Mouse (Mus musculus): ENCODE results near the gene Tmprss3. TPM values are rescaled to one million over a fixed set of nuclear protein-coding genes. Genes with fewer than 3 reads are reported as not detected.

The Tmprss3 gene
- total and polyA plus RNA-seq, 2 experiments from 2014 or later: 0.10 to 0.16 TPM

GRCm38 (mm10) chr17:31191825-31192224 lies 7.0 kb downstream of the Tmprss3 start:
- Histone ChIP-seq H3K36me3 (ENCODE audit: insufficient read depth, low read length) (no peaks in the 10 kb centered on the region), H3K4me2 (ENCODE audit: low read depth, low read length, poor library complexity, severe bottlenecking) (no peak overlapping the region), H3K9ac (replicated peaks; ENCODE audit: low read length, poor library complexity, severe bottlenecking) (no peak overlapping the region), H3K9me3 (ENCODE audit: low read length) (no peaks in the 10 kb centered on the region), H3K4me3 (ENCODE audit: low read depth, low read length) (no peak overlapping the region), H3K27me3 (ENCODE audit: insufficient read depth, low read length) (no peaks in the 10 kb centered on the region), H3K4me1 (ENCODE audit: insufficient read depth, low read length) (0 out of 2 replicates have a peak, but pooled peaks cover 4% of the 10 kb centered on the region), H3K27ac (ENCODE audit: low read depth, low read length) (no peak overlapping the region)
- ATAC-seq (ENCODE audit: low FRiP score) (no peak), DNase-seq (ENCODE audit: low spot score) (no peak)
- no peak for TF ChIP-seq CTCF (IDR thresholded peaks at IDR 0.05)
- 74% methylated on average over 8 of the region's 8 CpGs for WGBS

DNA sequence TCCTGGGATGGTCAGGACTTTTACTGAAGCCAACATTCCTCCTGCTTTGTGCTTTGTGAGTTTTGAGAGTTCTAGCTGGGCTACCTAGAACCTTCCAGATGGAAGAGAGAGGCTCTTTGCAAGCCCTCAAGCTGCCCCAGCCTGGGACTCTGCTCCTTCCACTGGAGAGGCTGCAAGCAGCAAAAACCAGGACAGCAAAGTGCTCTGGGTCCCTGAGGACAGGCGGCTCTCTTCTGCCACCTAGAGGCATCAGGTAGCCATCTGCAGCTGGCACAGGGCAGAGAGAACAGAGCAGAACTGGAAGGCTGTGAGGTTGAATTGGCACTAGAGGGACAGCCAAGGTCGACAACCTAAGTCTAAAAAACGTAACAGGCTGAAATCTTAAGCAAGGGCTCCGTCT lies 11.4 kb downstream of the Tmprss3 start:
- 22% methylated on average over 4 of the region's 4 CpGs for WGBS
- no peak overlapping the region for H3K9ac ChIP-seq (replicated peaks; ENCODE audit: low read length, poor library complexity, severe bottlenecking)
- H3K36me3 ChIP-seq (ENCODE audit: insufficient read depth, low read length): no peaks in the 10 kb centered on the region
- no peak overlapping the region for H3K4me2 ChIP-seq (ENCODE audit: low read depth, low read length, poor library complexity, severe bottlenecking)
- no peak overlapping the region for H3K4me3 ChIP-seq (ENCODE audit: low read depth, low read length)
- peak; percentile 89 for TF ChIP-seq CTCF (IDR thresholded peaks at IDR 0.05)
- DNase-seq (ENCODE audit: low spot score) (peak; percentile 85), ATAC-seq (ENCODE audit: low FRiP score) (no peak)
- no peaks in the 10 kb centered on the region for H3K4me1 ChIP-seq (ENCODE audit: insufficient read depth, low read length)
- H3K9me3 ChIP-seq (ENCODE audit: low read length): no peaks in the 10 kb centered on the region
- H3K27me3 ChIP-seq (ENCODE audit: insufficient read depth, low read length): no peaks in the 10 kb centered on the region
- no peak overlapping the region for H3K27ac ChIP-seq (ENCODE audit: low read depth, low read length)

DNA sequence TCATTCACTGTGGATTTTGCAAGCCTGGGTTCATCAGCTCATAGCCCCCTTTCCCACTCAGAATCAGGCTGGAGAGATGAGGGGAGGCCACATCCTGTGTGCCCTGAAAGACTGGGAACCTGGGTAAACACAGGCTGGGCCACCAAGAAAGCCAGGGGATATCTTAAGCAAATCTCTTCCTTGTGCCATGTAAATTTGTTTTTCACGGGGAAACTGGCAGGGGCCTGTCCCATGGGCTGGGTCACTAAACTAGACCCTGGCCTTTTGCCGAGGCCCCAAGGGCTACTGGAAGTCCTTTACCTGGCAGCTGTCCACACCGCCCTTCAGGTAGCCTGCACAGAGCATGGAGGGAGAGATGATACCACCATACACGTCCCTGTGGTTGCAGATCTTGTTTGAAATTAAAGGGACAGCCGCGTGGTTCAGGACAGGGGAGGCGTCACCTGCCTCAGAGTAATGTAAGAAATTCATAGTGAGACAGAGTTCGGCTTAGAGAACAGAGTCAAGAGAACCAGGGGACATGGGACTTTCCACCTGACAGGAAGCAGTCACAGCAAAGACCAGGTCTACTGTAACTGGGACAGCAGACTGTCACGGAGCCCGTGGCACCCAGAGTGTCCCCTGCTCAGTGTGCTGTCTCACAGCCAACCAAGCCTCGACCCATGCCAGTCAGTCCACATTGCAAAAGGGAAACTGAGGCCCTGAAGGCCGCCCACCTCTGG lies 14.3 kb downstream of the Tmprss3 start:
- H3K4me2 ChIP-seq (ENCODE audit: low read depth, low read length, poor library complexity, severe bottlenecking): no peak overlapping the region
- no peaks in the 10 kb centered on the region for H3K4me1 ChIP-seq (ENCODE audit: insufficient read depth, low read length)
- TF ChIP-seq CTCF (IDR thresholded peaks at IDR 0.05): no peak
- H3K9ac ChIP-seq (replicated peaks; ENCODE audit: low read length, poor library complexity, severe bottlenecking): no peak overlapping the region
- H3K9me3 ChIP-seq (ENCODE audit: low read length): no peaks in the 10 kb centered on the region
- no peaks in the 10 kb centered on the region for H3K36me3 ChIP-seq (ENCODE audit: insufficient read depth, low read length)
- H3K27me3 ChIP-seq (ENCODE audit: insufficient read depth, low read length): no peaks in the 10 kb centered on the region
- WGBS: 84% methylated on average over 12 of the region's 12 CpGs
- no peak overlapping the region for H3K27ac ChIP-seq (ENCODE audit: low read depth, low read length)
- ATAC-seq (ENCODE audit: low FRiP score) (no peak), DNase-seq (ENCODE audit: low spot score) (no peak)
- H3K4me3 ChIP-seq (ENCODE audit: low read depth, low read length): no peak overlapping the region

DNA sequence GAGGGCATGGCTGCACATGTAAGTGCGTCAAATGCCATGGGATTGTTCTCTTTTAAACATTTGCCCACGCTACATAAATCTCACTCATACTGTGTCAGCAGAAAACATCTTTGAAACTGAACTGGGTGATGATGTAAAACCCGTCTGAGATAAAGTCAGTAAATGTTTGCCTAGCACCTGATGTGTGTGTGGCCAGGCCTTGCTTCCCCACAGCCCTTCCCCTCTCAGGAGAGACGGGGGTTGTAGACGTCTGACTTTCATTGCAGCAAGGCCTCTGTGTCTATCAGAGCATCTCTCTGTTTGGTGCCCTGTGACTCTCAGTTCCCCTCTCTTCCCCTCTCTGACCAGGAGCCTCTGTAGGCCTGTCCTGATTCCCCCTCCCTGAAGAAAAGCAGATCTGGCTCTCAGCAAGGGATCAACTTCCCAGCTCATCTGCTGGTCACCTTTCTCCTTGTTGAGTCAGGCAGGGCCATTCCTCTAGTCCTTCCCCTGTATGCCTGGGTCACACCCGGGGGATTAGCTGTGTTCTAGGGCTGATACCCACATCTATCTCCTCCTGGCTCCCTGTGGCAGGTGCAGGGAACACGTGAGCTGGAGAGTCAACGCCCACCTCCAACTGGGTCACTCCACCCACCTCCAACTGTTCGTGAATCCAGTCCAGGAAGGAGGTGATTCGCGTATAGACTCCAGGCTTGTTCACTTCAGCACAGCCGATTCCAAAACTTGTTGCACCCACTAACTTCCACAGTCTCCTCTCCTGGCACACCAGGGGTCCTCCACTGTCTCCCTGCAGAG lies 15.4 kb downstream of the Tmprss3 start:
- 71% methylated on average over 12 of the region's 12 CpGs for WGBS
- Histone ChIP-seq H3K36me3 (ENCODE audit: insufficient read depth, low read length) (no peaks in the 10 kb centered on the region), H3K4me2 (ENCODE audit: low read depth, low read length, poor library complexity, severe bottlenecking) (no peak overlapping the region), H3K27ac (ENCODE audit: low read depth, low read length) (no peak overlapping the region), H3K27me3 (ENCODE audit: insufficient read depth, low read length) (no peaks in the 10 kb centered on the region), H3K4me1 (ENCODE audit: insufficient read depth, low read length) (no peaks in the 10 kb centered on the region), H3K9me3 (ENCODE audit: low read length) (no peaks in the 10 kb centered on the region), H3K9ac (replicated peaks; ENCODE audit: low read length, poor library complexity, severe bottlenecking) (no peak overlapping the region), H3K4me3 (ENCODE audit: low read depth, low read length) (no peak overlapping the region)
- no peak for TF ChIP-seq CTCF (IDR thresholded peaks at IDR 0.05)
- DNase-seq (ENCODE audit: low spot score) (no peak), ATAC-seq (ENCODE audit: low FRiP score) (no peak)

DNA sequence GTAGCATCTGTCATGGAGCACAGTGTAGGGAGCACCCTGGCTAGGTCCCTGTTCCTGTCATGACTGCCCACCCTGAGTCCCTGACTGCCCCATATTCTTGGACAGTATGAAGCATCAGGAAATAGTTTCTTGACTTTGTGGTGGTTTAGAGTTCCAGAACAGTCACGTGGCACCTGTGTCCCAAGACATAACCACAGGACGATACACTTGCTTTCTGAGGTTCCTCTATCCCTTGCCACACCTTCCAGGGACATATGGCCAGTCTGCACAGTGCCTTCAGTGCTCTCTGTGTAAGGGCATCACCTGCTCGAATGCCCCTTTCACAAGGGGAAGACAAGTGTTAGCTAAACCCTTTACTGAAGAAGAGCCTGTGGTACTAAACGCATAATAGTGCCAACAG lies 17.3 kb downstream of the Tmprss3 start:
- Histone ChIP-seq H3K36me3 (ENCODE audit: insufficient read depth, low read length) (no peaks in the 10 kb centered on the region), H3K27ac (ENCODE audit: low read depth, low read length) (no peak overlapping the region), H3K27me3 (ENCODE audit: insufficient read depth, low read length) (no peaks in the 10 kb centered on the region), H3K9ac (replicated peaks; ENCODE audit: low read length, poor library complexity, severe bottlenecking) (no peak overlapping the region), H3K4me1 (ENCODE audit: insufficient read depth, low read length) (no peaks in the 10 kb centered on the region), H3K4me2 (ENCODE audit: low read depth, low read length, poor library complexity, severe bottlenecking) (no peak overlapping the region), H3K4me3 (ENCODE audit: low read depth, low read length) (no peak overlapping the region), H3K9me3 (ENCODE audit: low read length) (no peaks in the 10 kb centered on the region)
- 87% methylated on average over 4 of the region's 4 CpGs for WGBS
- DNase-seq (ENCODE audit: low spot score): no peak
- ATAC-seq (ENCODE audit: low FRiP score): no peak
- TF ChIP-seq CTCF (IDR thresholded peaks at IDR 0.05): no peak

DNA sequence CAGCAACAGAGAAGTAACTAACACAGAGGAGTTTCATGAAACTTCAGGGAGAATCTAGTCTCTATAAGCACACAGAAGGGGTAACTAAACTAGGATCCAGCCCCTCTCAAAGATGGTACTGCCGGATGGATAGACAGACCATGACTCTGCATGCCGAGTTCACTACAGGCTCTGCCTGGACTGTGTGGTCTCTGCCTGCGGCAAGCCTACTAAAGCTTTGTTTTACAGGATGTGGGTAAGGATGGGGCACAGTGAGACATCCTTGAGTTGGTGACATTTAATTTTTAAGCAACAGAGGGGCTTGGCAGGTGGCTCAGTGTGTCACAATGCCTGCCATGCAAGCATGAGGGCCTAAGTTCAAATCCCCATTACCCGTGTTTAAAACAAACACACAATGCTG lies 22.5 kb downstream of the Tmprss3 start:
- no peak for TF ChIP-seq CTCF (IDR thresholded peaks at IDR 0.05)
- no peaks in the 10 kb centered on the region for H3K4me1 ChIP-seq (ENCODE audit: insufficient read depth, low read length)
- no peaks in the 10 kb centered on the region for H3K9me3 ChIP-seq (ENCODE audit: low read length)
- no peak for ATAC-seq (ENCODE audit: low FRiP score)
- H3K36me3 ChIP-seq (ENCODE audit: insufficient read depth, low read length): no peaks in the 10 kb centered on the region
- no peak overlapping the region for H3K4me2 ChIP-seq (ENCODE audit: low read depth, low read length, poor library complexity, severe bottlenecking)
- no peaks in the 10 kb centered on the region for H3K27me3 ChIP-seq (ENCODE audit: insufficient read depth, low read length)
- no peak overlapping the region for H3K4me3 ChIP-seq (ENCODE audit: low read depth, low read length)
- DNase-seq (ENCODE audit: low spot score): no peak
- no peak overlapping the region for H3K27ac ChIP-seq (ENCODE audit: low read depth, low read length)
- H3K9ac ChIP-seq (replicated peaks; ENCODE audit: low read length, poor library complexity, severe bottlenecking): no peak overlapping the region
- 92% methylated on average over 4 of the region's 4 CpGs for WGBS
